Mouse (Mus musculus) myocyte (in vitro differentiated cells): ENCODE data around the gene Ces1d.

Source experiments
- CEBPB ChIP-seq: IDR thresholded peaks from 2 replicates; pipeline ENCODE4 v1.6.1; 2011; ENCODE audit warnings: mild to moderate bottlenecking, moderate library complexity; ENCODE audit not compliant: poor library complexity, insufficient read depth, severe bottlenecking
- E2F4 ChIP-seq: IDR thresholded peaks from one replicate; pipeline ENCODE4 v1.6.1; 2011; ENCODE audit warnings: mild to moderate bottlenecking, control low read depth, moderate library complexity; ENCODE audit not compliant: insufficient read depth
- MAX ChIP-seq: IDR thresholded peaks from one replicate; pipeline ENCODE4 v1.6.1; 2011; ENCODE audit warnings: low read depth, mild to moderate bottlenecking, control low read depth
- MYOD1 ChIP-seq, 3 experiments: IDR thresholded peaks; one replicate each; pipeline ENCODE4 v1.6.1; 2011; ENCODE audit warnings: control low read depth in 2 of 3, low read depth in 2 of 3, mild to moderate bottlenecking in 2 of 3, moderate library complexity in 1 of 3; ENCODE audit not compliant: insufficient read length in 2 of 3, control insufficient read depth in 1 of 3
- MYOG ChIP-seq, 3 experiments: IDR thresholded peaks; one replicate each; pipeline ENCODE4 v1.6.1; 2011; ENCODE audit warnings: control low read depth in 2 of 3, low read depth in 2 of 3, mild to moderate bottlenecking in 2 of 3; ENCODE audit not compliant: insufficient read length in 2 of 3, control insufficient read depth in 1 of 3, insufficient read depth in 1 of 3
- POLR2A ChIP-seq: IDR thresholded peaks from one replicate; pipeline ENCODE4 v1.6.1; 2011; ENCODE audit warnings: low read depth, mild to moderate bottlenecking, control low read depth, moderate library complexity; ENCODE audit not compliant: insufficient read length
- POLR2AphosphoS2 ChIP-seq: IDR thresholded peaks from one replicate; pipeline ENCODE4 v1.6.1; 2011; ENCODE audit warnings: low read depth, control low read depth; ENCODE audit not compliant: insufficient read length
- TCF12 ChIP-seq: IDR thresholded peaks from one replicate; pipeline ENCODE4 v1.6.1; 2011; ENCODE audit warnings: mild to moderate bottlenecking, control low read depth; ENCODE audit not compliant: poor library complexity, insufficient read depth, severe bottlenecking
- TCF3 ChIP-seq: IDR thresholded peaks from one replicate; pipeline ENCODE4 v1.6.1; 2011; ENCODE audit warnings: low read depth, control low read depth; ENCODE audit not compliant: insufficient read length
- USF1 ChIP-seq: IDR thresholded peaks from one replicate; pipeline ENCODE4 v1.6.1; 2011; ENCODE audit warnings: low read depth, mild to moderate bottlenecking, control low read depth, moderate library complexity

DNA sequence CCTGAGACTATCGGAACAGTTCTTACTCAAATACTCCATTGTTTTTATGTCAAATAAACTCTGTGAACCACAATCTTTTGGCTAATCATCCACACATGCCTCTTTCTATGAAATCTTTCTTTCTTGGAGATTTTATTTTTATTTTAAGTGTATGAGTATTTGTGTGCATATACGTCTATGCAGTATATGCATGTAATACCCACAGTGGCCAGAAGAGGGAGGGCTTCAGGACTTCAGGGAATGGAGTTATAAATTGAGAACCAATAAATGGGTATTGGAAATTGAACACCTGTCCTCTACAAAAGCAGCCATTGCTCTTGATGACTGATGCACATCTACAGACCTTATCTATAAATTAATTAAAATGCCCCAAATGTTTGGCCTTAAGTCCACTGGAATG is 65.4 kb downstream of the Ces1d start:
- TF ChIP-seq POLR2A (no peak), MAX (no peak), CEBPB (no peak), E2F4 (no peak), TCF3 (no peak), MYOD1 (IDR thresholded peaks at IDR 0.05; ENCODE audit: control insufficient read depth in 1 of 3, insufficient read length in 2 of 3, low read depth in 2 of 3) (no peak), TCF12 (no peak), USF1 (no peak), MYOG (IDR thresholded peaks at IDR 0.05; ENCODE audit: control insufficient read depth in 1 of 3, insufficient read depth in 1 of 3, insufficient read length in 2 of 3, low read depth in 2 of 3) (no peak), POLR2AphosphoS2 (no peak)
